Mouse (Mus musculus): ENCODE results near the gene Olfr883. TPM values are rescaled to one million over a fixed set of nuclear protein-coding genes. Genes with fewer than 3 reads are reported as not detected.

Olfr883 gene
- polyA plus RNA-seq (2012; ENCODE audit: insufficient read depth, insufficient read length, missing spikeins), result not detected in 2 replicates

GRCm38 (mm10) chr9:38025508-38025907, at the start of gene Olfr883:
Gene Olfr883, plus strand, starts transcription at chr9:38025808.
- H3K27ac ChIP-seq (replicated peaks; ENCODE audit: low read depth, low read length), result no peak within 1 kb of the TSS
- H3K4me3 ChIP-seq (ENCODE audit: insufficient read depth, low read depth, low read length), result no peak within 1 kb of the TSS
- H3K4me1 ChIP-seq (ENCODE audit: control insufficient read depth, insufficient read depth, insufficient read length, low read length), result no peaks in the 10 kb centered on the region

- H3K4me3 ChIP-seq (ENCODE audit: insufficient read depth, low read depth, low read length), result no peak within 1 kb of the TSS
- no peak within 1 kb of the TSS for H3K27ac ChIP-seq (replicated peaks; ENCODE audit: low read depth, low read length)
- H3K4me1 ChIP-seq (ENCODE audit: control insufficient read depth, insufficient read depth, insufficient read length, low read length), result no peaks in the 10 kb centered on the region
Observed at GRCm38 (mm10) chr9:37991525-37991924, 34.1 kb upstream of the Olfr883 start, which contains the start of gene Olfr881. Gene Olfr881, plus strand, starts transcription at chr9:37991825.

- no peak overlapping the region for H3K4me3 ChIP-seq (ENCODE audit: insufficient read depth, low read depth, low read length)
- H3K4me1 ChIP-seq (ENCODE audit: control insufficient read depth, insufficient read depth, insufficient read length, low read length), result no peaks in the 10 kb centered on the region
- no peak overlapping the region for H3K27ac ChIP-seq (replicated peaks; ENCODE audit: low read depth, low read length)
Observed at GRCm38 (mm10) chr9:37998581-37999204, 26.9 kb upstream of the Olfr883 start.

GRCm38 (mm10) chr9:38000021-38000420, 25.6 kb upstream of the Olfr883 start:
- Histone ChIP-seq H3K4me3 (ENCODE audit: insufficient read depth, low read depth, low read length) (no peak overlapping the region), H3K4me1 (ENCODE audit: control insufficient read depth, insufficient read depth, insufficient read length, low read length) (no peaks in the 10 kb centered on the region), H3K27ac (replicated peaks; ENCODE audit: low read depth, low read length) (no peak overlapping the region)

GRCm38 (mm10) chr9:38046255-38046654, 20.6 kb downstream of the Olfr883 start, which contains the start of gene Olfr884:
Gene Olfr884, plus strand, starts transcription at chr9:38046555.
- Histone ChIP-seq H3K27ac (replicated peaks; ENCODE audit: low read depth, low read length) (no peak within 1 kb of the TSS), H3K4me1 (ENCODE audit: control insufficient read depth, insufficient read depth, insufficient read length, low read length) (no peaks in the 10 kb centered on the region), H3K4me3 (ENCODE audit: insufficient read depth, low read depth, low read length) (no peak within 1 kb of the TSS)

GRCm38 (mm10) chr9:38061022-38061421, 35.4 kb downstream of the Olfr883 start, which contains the start of gene Olfr885:
Gene Olfr885, plus strand, starts transcription at chr9:38061322.
- Histone ChIP-seq H3K4me1 (ENCODE audit: control insufficient read depth, insufficient read depth, insufficient read length, low read length) (no peaks in the 10 kb centered on the region), H3K27ac (replicated peaks; ENCODE audit: low read depth, low read length) (no peak within 1 kb of the TSS), H3K4me3 (ENCODE audit: insufficient read depth, low read depth, low read length) (no peak within 1 kb of the TSS)

Other genes with a start within 250 kb of the Olfr883 start
- gene Olfr876, start 222.8 kb upstream of the Olfr883 start, polyA plus RNA-seq (2012; ENCODE audit: insufficient read depth, insufficient read length, missing spikeins), result not detected in 2 replicates
- gene Olfr877, start 171.5 kb upstream of the Olfr883 start, polyA plus RNA-seq (2012; ENCODE audit: insufficient read depth, insufficient read length, missing spikeins), result not detected in 2 replicates
- not detected in 2 replicates for gene Olfr145, start 129.1 kb upstream of the Olfr883 start, polyA plus RNA-seq (2012; ENCODE audit: insufficient read depth, insufficient read length, missing spikeins)
- gene Olfr878, start 108.0 kb upstream of the Olfr883 start, polyA plus RNA-seq (2012; ENCODE audit: insufficient read depth, insufficient read length, missing spikeins), result not detected in 2 replicates
- not detected in 2 replicates for gene Olfr881, start 34.0 kb upstream of the Olfr883 start, polyA plus RNA-seq (2012; ENCODE audit: insufficient read depth, insufficient read length, missing spikeins)
- gene Olfr884, start 20.7 kb downstream of the Olfr883 start, polyA plus RNA-seq (2012; ENCODE audit: insufficient read depth, insufficient read length, missing spikeins), result not detected in 2 replicates
- not detected in 2 replicates for gene Olfr885, start 35.5 kb downstream of the Olfr883 start, polyA plus RNA-seq (2012; ENCODE audit: insufficient read depth, insufficient read length, missing spikeins)
- not detected in 2 replicates for gene Olfr887, start 58.3 kb downstream of the Olfr883 start, polyA plus RNA-seq (2012; ENCODE audit: insufficient read depth, insufficient read length, missing spikeins)
- gene Olfr888, start 82.3 kb downstream of the Olfr883 start, polyA plus RNA-seq (2012; ENCODE audit: insufficient read depth, insufficient read length, missing spikeins), result not detected in 2 replicates
- not detected in 2 replicates for gene Olfr889, start 89.4 kb downstream of the Olfr883 start, polyA plus RNA-seq (2012; ENCODE audit: insufficient read depth, insufficient read length, missing spikeins)
- not detected in 2 replicates for gene Olfr890, start 116.7 kb downstream of the Olfr883 start, polyA plus RNA-seq (2012; ENCODE audit: insufficient read depth, insufficient read length, missing spikeins)
- not detected in 2 replicates for gene Olfr891, start 155.0 kb downstream of the Olfr883 start, polyA plus RNA-seq (2012; ENCODE audit: insufficient read depth, insufficient read length, missing spikeins)
- not detected in 2 replicates for gene Olfr893, start 182.6 kb downstream of the Olfr883 start, polyA plus RNA-seq (2012; ENCODE audit: insufficient read depth, insufficient read length, missing spikeins)
- not detected in 2 replicates for gene Olfr894, start 192.2 kb downstream of the Olfr883 start, polyA plus RNA-seq (2012; ENCODE audit: insufficient read depth, insufficient read length, missing spikeins)
- gene Olfr143, start 227.0 kb downstream of the Olfr883 start, polyA plus RNA-seq (2012; ENCODE audit: insufficient read depth, insufficient read length, missing spikeins), result not detected in 2 replicates
- gene Olfr895, start 242.0 kb downstream of the Olfr883 start, polyA plus RNA-seq (2012; ENCODE audit: insufficient read depth, insufficient read length, missing spikeins), result not detected in 2 replicates

Data from brown adipose tissue, adult 24 weeks (tissue).